Mouse (Mus musculus) cerebellum, postnatal 4 days (tissue): Measurements from ENCODE around the gene Col9a3.

Experiments
- DNase-seq, 2 experiments: peaks; one replicate each; pipeline ENCODE4 v3.0.0; 2022; ENCODE audit warnings: low spot score in 2 of 2, mixed read lengths in 1 of 2

Gene Col9a3

GRCm38 (mm10) chr2:180597490-180597889, at the start of gene Col9a3:
Col9a3 (plus strand) TSS chr2:180597790.
- no peak for DNase-seq

- no peak for DNase-seq
These were observed 45.2 kb upstream of the Col9a3 start for GRCm38 (mm10) chr2:180552340-180552739.

GRCm38 (mm10) chr2:180555219-180555618, 42.4 kb upstream of the Col9a3 start:
- no peak for DNase-seq

GRCm38 (mm10) chr2:180556470-180556869, 41.1 kb upstream of the Col9a3 start:
- DNase-seq: no peak

GRCm38 (mm10) chr2:180560245-180560644, 37.3 kb upstream of the Col9a3 start:
- no peak for DNase-seq

GRCm38 (mm10) chr2:180562146-180562545, 35.4 kb upstream of the Col9a3 start:
- DNase-seq: no peak

- no peak for DNase-seq
These were observed 34.3 kb upstream of the Col9a3 start for GRCm38 (mm10) chr2:180563296-180563695.

GRCm38 (mm10) chr2:180563841-180564240, 33.7 kb upstream of the Col9a3 start:
- no peak for DNase-seq

GRCm38 (mm10) chr2:180566240-180566913, 31.2 kb upstream of the Col9a3 start:
- peak in 1 of 2 experiments; percentile 46 for DNase-seq

GRCm38 (mm10) chr2:180569028-180569643, 28.5 kb upstream of the Col9a3 start:
- peak in 1 of 2 experiments; percentile 67 for DNase-seq

- DNase-seq: no peak
These were observed 21.1 kb upstream of the Col9a3 start for GRCm38 (mm10) chr2:180576482-180576881.

- DNase-seq: peak; percentile 67 to 80
These were observed 18.9 kb upstream of the Col9a3 start for GRCm38 (mm10) chr2:180578686-180579085.

GRCm38 (mm10) chr2:180581002-180581401, 16.6 kb upstream of the Col9a3 start, which contains the start of gene Mrgbp:
Mrgbp (plus strand) TSS chr2:180581304.
- DNase-seq: no peak

- DNase-seq: peak; percentile 99
These were observed 15.0 kb upstream of the Col9a3 start for GRCm38 (mm10) chr2:180582481-180583153.

GRCm38 (mm10) chr2:180583154-180583507, 14.5 kb upstream of the Col9a3 start:
- DNase-seq: no peak

- DNase-seq: no peak
These were observed 8.9 kb upstream of the Col9a3 start for GRCm38 (mm10) chr2:180588736-180589122.

GRCm38 (mm10) chr2:180589123-180589831, 8.3 kb upstream of the Col9a3 start, which contains the start of gene Ogfr:
Ogfr (plus strand) TSS chr2:180589245.
- DNase-seq: peak; percentile 70 to 82

GRCm38 (mm10) chr2:180598157-180598705, 641 bp downstream of the Col9a3 start:
- peak in 1 of 2 experiments; percentile 62 for DNase-seq

- DNase-seq: peak; percentile 49 to 87
These were observed 3.0 kb downstream of the Col9a3 start for GRCm38 (mm10) chr2:180600569-180601021.

GRCm38 (mm10) chr2:180604781-180605180, 7.2 kb downstream of the Col9a3 start:
- DNase-seq: no peak

- DNase-seq: no peak
These were observed 12.7 kb downstream of the Col9a3 start for GRCm38 (mm10) chr2:180610283-180610682.

GRCm38 (mm10) chr2:180611882-180612281, 14.3 kb downstream of the Col9a3 start:
- DNase-seq: no peak
